In genomic region chr8:127752871-127753270, GRCm38 (mm10) we compare ENCODE assay signal across 21 mouse cellular contexts.
DNase-seq lines count a peak whose midpoint lies in the region; ATAC-seq and TF ChIP-seq lines count a peak whose summit lies in the region.
"Had no signal": no experiment of that assay in that cellular context is flagged by ENCODE, and none has a peak within 500 bp of the region (broad histone marks: within the 10 kb centered on the region; RNA-seq: fewer than 3 reads in every experiment).

No protein-coding gene starts in this region.

- no peak for TF ChIP-seq POLR2A in kidney, adult 2 months (IDR thresholded peaks at IDR 0.05; ENCODE audit: low read depth, low read length)

- H3K36me3 ChIP-seq in kidney, postnatal 0 days (ENCODE audit: insufficient read depth, low read length) = no peaks in the 10 kb centered on the region
- no peaks in the 10 kb centered on the region for H3K36me3 ChIP-seq in kidney, adult 2 months (ENCODE audit: control insufficient read depth, insufficient read depth, low read length)
- no peaks in the 10 kb centered on the region for H3K36me3 ChIP-seq in midbrain, postnatal 0 days (ENCODE audit: insufficient read depth, low read length)
- no peaks in the 10 kb centered on the region for H3K36me3 ChIP-seq in midbrain, embryonic 15.5 days (replicated peaks)
- no peaks in the 10 kb centered on the region for H3K36me3 ChIP-seq in neural tube, embryonic 15.5 days
- H3K36me3 ChIP-seq: G1E; heart, embryonic 15.5 days; midbrain, embryonic 10.5 days had no signal

- H3K4me2 ChIP-seq in kidney, postnatal 0 days (ENCODE audit: low read length) = no peak overlapping the region
- H3K4me2 ChIP-seq in midbrain, postnatal 0 days (ENCODE audit: low read depth, low read length, poor library complexity, severe bottlenecking) = no peak overlapping the region
- no peak overlapping the region for H3K4me2 ChIP-seq in midbrain, embryonic 15.5 days
- H3K4me2 ChIP-seq in neural tube, embryonic 15.5 days = no peak overlapping the region
- H3K4me2 ChIP-seq: heart, embryonic 15.5 days had no signal

- peak; percentile 39; the same call in 1 of the 2 replicates for TF ChIP-seq CTCF in kidney, postnatal 0 days (IDR thresholded peaks at IDR 0.05; ENCODE audit: low read depth)
- TF ChIP-seq CTCF in kidney, adult 2 months (conservative IDR thresholded peaks at IDR 0.05; ENCODE audit: insufficient read depth, insufficient read length, low read depth, low read length) = no peak
- TF ChIP-seq CTCF in midbrain, postnatal 0 days (IDR thresholded peaks at IDR 0.05) = 0 out of 2 replicates have a peak, but pooled peaks have one; percentile 2

- 79% methylated on average over 5 of the region's 5 CpGs for WGBS in kidney, postnatal 0 days
- WGBS in kidney, adult 2 months = 80% methylated on average over 5 of the region's 5 CpGs
- 83% methylated on average over 5 of the region's 5 CpGs for WGBS in midbrain, postnatal 0 days
- 78% methylated on average over 5 of the region's 5 CpGs for WGBS in midbrain, embryonic 15.5 days
- 87% methylated on average over 5 of the region's 5 CpGs for WGBS in neural tube, embryonic 15.5 days

- ATAC-seq in kidney, postnatal 0 days (replicated peaks; ENCODE audit: low FRiP score, low read depth) = no peak
- ATAC-seq in midbrain, postnatal 0 days (ENCODE audit: low FRiP score) = no peak
- no peak for ATAC-seq in midbrain, embryonic 15.5 days (replicated peaks)
- ATAC-seq in megakaryocyte, adult 5-6 weeks (ENCODE audit: poor library complexity, severe bottlenecking) = 0 out of 2 replicates have a peak, but pooled peaks have one; percentile 17
- ATAC-seq in neural tube, embryonic 15.5 days (ENCODE audit: low FRiP score) = no peak
- ATAC-seq: forebrain, postnatal 0 days; hindbrain, postnatal 0 days had no signal

- H3K9ac ChIP-seq in kidney, postnatal 0 days (ENCODE audit: low read depth, low read length) = no peak overlapping the region
- H3K9ac ChIP-seq in midbrain, postnatal 0 days (replicated peaks; ENCODE audit: low read length, poor library complexity, severe bottlenecking) = no peak overlapping the region
- no peak overlapping the region for H3K9ac ChIP-seq in midbrain, embryonic 15.5 days
- H3K9ac ChIP-seq in neural tube, embryonic 15.5 days (replicated peaks) = no peak overlapping the region
- H3K9ac ChIP-seq: forebrain, postnatal 0 days; heart, embryonic 15.5 days had no signal

- no peak overlapping the region for H3K27ac ChIP-seq in kidney, postnatal 0 days
- no peak overlapping the region for H3K27ac ChIP-seq in kidney, adult 2 months (ENCODE audit: insufficient read depth, low read depth, low read length)
- H3K27ac ChIP-seq in midbrain, postnatal 0 days (ENCODE audit: low read depth, low read length) = no peak overlapping the region
- H3K27ac ChIP-seq in midbrain, embryonic 15.5 days = no peak overlapping the region
- no peak overlapping the region for H3K27ac ChIP-seq in neural tube, embryonic 15.5 days (replicated peaks)
- H3K27ac ChIP-seq: heart, embryonic 15.5 days; hindbrain, postnatal 0 days; midbrain, embryonic 10.5 days had no signal

- no peaks in the 10 kb centered on the region for H3K27me3 ChIP-seq in kidney, postnatal 0 days (ENCODE audit: insufficient read depth, low read length)
- no peaks in the 10 kb centered on the region for H3K27me3 ChIP-seq in kidney, adult 2 months (replicated peaks; ENCODE audit: control insufficient read depth, insufficient read depth, low read length)
- no peaks in the 10 kb centered on the region for H3K27me3 ChIP-seq in midbrain, postnatal 0 days (ENCODE audit: insufficient read depth, low read length)
- no peaks in the 10 kb centered on the region for H3K27me3 ChIP-seq in midbrain, embryonic 15.5 days (replicated peaks)
- H3K27me3 ChIP-seq in neural tube, embryonic 15.5 days (replicated peaks) = no peaks in the 10 kb centered on the region
- H3K27me3 ChIP-seq: heart, embryonic 15.5 days had no signal

- H3K4me3 ChIP-seq in kidney, postnatal 0 days (replicated peaks; ENCODE audit: low read depth, low read length) = no peak overlapping the region
- no peak overlapping the region for H3K4me3 ChIP-seq in kidney, adult 2 months (ENCODE audit: insufficient read depth, low read depth, low read length)
- no peak overlapping the region for H3K4me3 ChIP-seq in midbrain, postnatal 0 days (ENCODE audit: low read depth, low read length)
- H3K4me3 ChIP-seq in midbrain, embryonic 15.5 days = no peak overlapping the region
- no peak overlapping the region for H3K4me3 ChIP-seq in neural tube, embryonic 15.5 days (replicated peaks)
- H3K4me3 ChIP-seq: heart, embryonic 15.5 days; midbrain, embryonic 10.5 days had no signal

- H3K4me1 ChIP-seq in kidney, postnatal 0 days (replicated peaks; ENCODE audit: insufficient read depth, low read length) = no peaks in the 10 kb centered on the region
- 0 out of 2 replicates have a peak, but pooled peaks cover 1% of the 10 kb centered on the region for H3K4me1 ChIP-seq in kidney, adult 2 months (ENCODE audit: control insufficient read depth, insufficient read depth, low read length)
- H3K4me1 ChIP-seq in midbrain, postnatal 0 days (ENCODE audit: insufficient read depth, low read length) = no peaks in the 10 kb centered on the region
- H3K4me1 ChIP-seq in midbrain, embryonic 15.5 days = no peaks in the 10 kb centered on the region
- H3K4me1 ChIP-seq in neural tube, embryonic 15.5 days = no peaks in the 10 kb centered on the region
- H3K4me1 ChIP-seq: midbrain, embryonic 10.5 days had no signal

- DNase-seq in kidney, postnatal 0 days (ENCODE audit: low spot score) = no peak
- no peak for DNase-seq in kidney, adult 2 months
- no peak for DNase-seq in midbrain, postnatal 0 days (ENCODE audit: low spot score)
- DNase-seq in NIH3T3 (ENCODE audit: low read depth) = peak; percentile 32
- DNase-seq in embryo, embryonic 10.5 days (ENCODE audit: low spot score) = no peak
- DNase-seq: adrenal gland, adult 2 months; cerebellum, adult 11-12 months; cerebellum, postnatal 36 days; forebrain, postnatal 0 days; gastrocnemius, postnatal 25 days; kidney, adult 11 months; kidney, postnatal 10 days; layer of hippocampus, postnatal 36 days; lung, postnatal 4 days had no signal

- no peaks in the 10 kb centered on the region for H3K9me3 ChIP-seq in kidney, postnatal 0 days (replicated peaks; ENCODE audit: low read length)
- no peaks in the 10 kb centered on the region for H3K9me3 ChIP-seq in midbrain, postnatal 0 days (ENCODE audit: low read length)
- H3K9me3 ChIP-seq in midbrain, embryonic 15.5 days = no peaks in the 10 kb centered on the region
- H3K9me3 ChIP-seq in neural tube, embryonic 15.5 days (replicated peaks) = no peaks in the 10 kb centered on the region
- H3K9me3 ChIP-seq: heart, embryonic 15.5 days; midbrain, embryonic 10.5 days had no signal
